Mouse (Mus musculus) neural tube, embryonic 12.5 days (tissue): ENCODE results near the gene Trim47. TPM values are rescaled to one million over a fixed set of nuclear protein-coding genes. Genes with fewer than 3 reads are reported as not detected.
A peak's percentile ranks its signal among the peaks of the same experiment; 100 is the strongest.

ENCODE experiments used
- ATAC-seq: fragments of 200-750 bp; cut with Nextera tagmentation; 2 replicates; pipeline ENCODE4 v1.8.0; 2017; ENCODE audit warnings: low read depth, mild to moderate bottlenecking, moderate TSS enrichment, moderate library complexity; ENCODE audit not compliant: low FRiP score
- H3K27ac ChIP-seq: fragments of 300-500 bp; sonication (generic); 2 replicates; pipeline ENCODE4 v1.5.1; 2016
- H3K27me3 ChIP-seq: fragments of 300-500 bp; sonication (generic); replicated peaks from 2 replicates; pipeline ENCODE4 v1.6.1; 2016; ENCODE audit warnings: mild to moderate bottlenecking
- H3K36me3 ChIP-seq: fragments of 300-500 bp; sonication (generic); 2 replicates; pipeline ENCODE4 v1.6.1; 2016; ENCODE audit warnings: mild to moderate bottlenecking
- H3K4me1 ChIP-seq: fragments of 300-500 bp; sonication (generic); 2 replicates; pipeline ENCODE4 v1.6.1; 2016
- H3K4me2 ChIP-seq: fragments of 300-500 bp; sonication (generic); replicated peaks from 2 replicates; pipeline ENCODE4 v1.6.1; 2016; ENCODE audit warnings: mild to moderate bottlenecking
- H3K4me3 ChIP-seq: fragments of 300-500 bp; sonication (generic); 2 replicates; pipeline ENCODE4 v1.5.1; 2016
- H3K9ac ChIP-seq: fragments of 300-500 bp; sonication (generic); 2 replicates; pipeline ENCODE4 v1.6.1; 2016; ENCODE audit warnings: mild to moderate bottlenecking
- H3K9me3 ChIP-seq: fragments of 300-500 bp; sonication (generic); 2 replicates; pipeline ENCODE4 v1.6.1; 2016; ENCODE audit warnings: mild to moderate bottlenecking
- WGBS: fragments of 180-500 bp; shearing (Covaris S2); methylation state at CpG from one replicate; pipeline ENCODE4 v1.1.7; 2016; 5-methylcytosine and 5-hydroxymethylcytosine counted together
- polyA plus RNA-seq: library from polyadenylated mRNA; unstranded; fragments of >200 nt; fragmentation: Nextera tagmentation; extraction: Ambion mirVana; gene quantifications from 2 replicates; pipeline ENCODE4 v1.2.1, GENCODE M21; 2016

The Trim47 gene
- polyA plus RNA-seq, 1 experiment from 2014 or later: 3.7 TPM

- H3K27ac ChIP-seq: no peak overlapping the region
- H3K4me1 ChIP-seq: peaks cover 47% of the 10 kb centered on the region
- no peak overlapping the region for H3K4me3 ChIP-seq
- H3K36me3 ChIP-seq: no peaks in the 10 kb centered on the region
- 39% methylated on average over 14 of the region's 14 CpGs for WGBS
- H3K4me2 ChIP-seq: peak overlapping the region; percentile 20; the same call in 1 of the 2 replicates
- peaks cover 40% of the 10 kb centered on the region for H3K27me3 ChIP-seq
- ATAC-seq: peak; percentile 31; the same call in 1 of the 2 replicates
- peak overlapping the region; percentile 35; the same call in 1 of the 2 replicates for H3K9ac ChIP-seq
- no peaks in the 10 kb centered on the region for H3K9me3 ChIP-seq
These were observed 22.9 kb downstream of the Trim47 start for GRCm38 (mm10) chr11:116104006-116104646.

GRCm38 (mm10) chr11:116103572-116103971 lies 23.4 kb downstream of the Trim47 start:
- Histone ChIP-seq H3K27ac (no peak overlapping the region), H3K4me1 (peaks cover 47% of the 10 kb centered on the region), H3K9ac (peak overlapping the region; percentile 35; the same call in 1 of the 2 replicates), H3K9me3 (no peaks in the 10 kb centered on the region), H3K27me3 (peaks cover 34% of the 10 kb centered on the region), H3K4me3 (no peak overlapping the region), H3K36me3 (no peaks in the 10 kb centered on the region), H3K4me2 (peak overlapping the region; percentile 20; the same call in 1 of the 2 replicates)
- 80% methylated on average over 12 of the region's 12 CpGs for WGBS
- no peak for ATAC-seq

GRCm38 (mm10) chr11:116102472-116102871 lies 24.5 kb downstream of the Trim47 start:
- no peak overlapping the region for H3K4me2 ChIP-seq
- ATAC-seq: no peak
- no peak overlapping the region for H3K27ac ChIP-seq
- H3K9me3 ChIP-seq: no peaks in the 10 kb centered on the region
- H3K4me3 ChIP-seq: no peak overlapping the region
- peaks cover 23% of the 10 kb centered on the region for H3K27me3 ChIP-seq
- H3K4me1 ChIP-seq: peaks cover 42% of the 10 kb centered on the region
- no peak overlapping the region for H3K9ac ChIP-seq
- 63% methylated on average over 3 of the region's 4 CpGs for WGBS
- H3K36me3 ChIP-seq: no peaks in the 10 kb centered on the region

GRCm38 (mm10) chr11:116101931-116102381 lies 25.1 kb downstream of the Trim47 start:
- no peak overlapping the region for H3K4me3 ChIP-seq
- H3K9me3 ChIP-seq: 0 out of 2 replicates have a peak, but pooled peaks cover under 1% of the 10 kb centered on the region
- H3K36me3 ChIP-seq: no peaks in the 10 kb centered on the region
- no peak overlapping the region for H3K27ac ChIP-seq
- H3K27me3 ChIP-seq: peaks cover 18% of the 10 kb centered on the region
- 0 out of 2 replicates have a peak overlapping the region, but pooled peaks have one; percentile 8 for H3K4me2 ChIP-seq
- ATAC-seq: no peak
- 42% methylated on average over 11 of the region's 11 CpGs for WGBS
- 0 out of 2 replicates have a peak overlapping the region, but pooled peaks have one; percentile 22 for H3K9ac ChIP-seq
- peaks cover 38% of the 10 kb centered on the region for H3K4me1 ChIP-seq

GRCm38 (mm10) chr11:116100839-116101238 lies 26.2 kb downstream of the Trim47 start:
- H3K27me3 ChIP-seq: peaks cover 7% of the 10 kb centered on the region; the same call in 1 of the 2 replicates
- no peak overlapping the region for H3K4me2 ChIP-seq
- no peak overlapping the region for H3K9ac ChIP-seq
- H3K27ac ChIP-seq: no peak overlapping the region
- no peak overlapping the region for H3K4me3 ChIP-seq
- no peak for ATAC-seq
- WGBS: 89% methylated on average over 7 of the region's 7 CpGs
- H3K4me1 ChIP-seq: peaks cover 28% of the 10 kb centered on the region
- H3K9me3 ChIP-seq: 0 out of 2 replicates have a peak, but pooled peaks cover 3% of the 10 kb centered on the region
- H3K36me3 ChIP-seq: no peaks in the 10 kb centered on the region

GRCm38 (mm10) chr11:116100385-116100784 lies 26.6 kb downstream of the Trim47 start:
- WGBS: 86% methylated on average over 6 of the region's 6 CpGs
- Histone ChIP-seq H3K9me3 (0 out of 2 replicates have a peak, but pooled peaks cover 3% of the 10 kb centered on the region), H3K27me3 (peaks cover 3% of the 10 kb centered on the region; the same call in 1 of the 2 replicates), H3K4me3 (no peak overlapping the region), H3K27ac (no peak overlapping the region), H3K36me3 (no peaks in the 10 kb centered on the region), H3K9ac (no peak overlapping the region), H3K4me1 (peaks cover 26% of the 10 kb centered on the region), H3K4me2 (no peak overlapping the region)
- ATAC-seq: no peak

- 87% methylated on average over 6 of the region's 6 CpGs for WGBS
- Histone ChIP-seq H3K4me2 (no peak overlapping the region), H3K4me3 (no peak overlapping the region), H3K27me3 (no peaks in the 10 kb centered on the region), H3K9ac (no peak overlapping the region), H3K4me1 (peaks cover 24% of the 10 kb centered on the region), H3K36me3 (no peaks in the 10 kb centered on the region), H3K27ac (no peak overlapping the region), H3K9me3 (0 out of 2 replicates have a peak, but pooled peaks cover 3% of the 10 kb centered on the region)
- no peak for ATAC-seq
These were observed 27.5 kb downstream of the Trim47 start for GRCm38 (mm10) chr11:116099462-116099861.

GRCm38 (mm10) chr11:116098711-116099460 lies 28.1 kb downstream of the Trim47 start:
- Histone ChIP-seq H3K9ac (0 out of 2 replicates have a peak overlapping the region, but pooled peaks have one; percentile 5), H3K4me1 (peaks cover 18% of the 10 kb centered on the region), H3K27me3 (no peaks in the 10 kb centered on the region), H3K9me3 (0 out of 2 replicates have a peak, but pooled peaks cover 3% of the 10 kb centered on the region), H3K36me3 (no peaks in the 10 kb centered on the region), H3K4me2 (no peak overlapping the region), H3K4me3 (no peak overlapping the region), H3K27ac (no peak overlapping the region)
- ATAC-seq: no peak
- WGBS: 71% methylated on average over 14 of the region's 14 CpGs

GRCm38 (mm10) chr11:116096213-116097108 lies 30.5 kb downstream of the Trim47 start:
- Histone ChIP-seq H3K27ac (no peak overlapping the region), H3K9ac (no peak overlapping the region), H3K36me3 (no peaks in the 10 kb centered on the region), H3K4me3 (no peak overlapping the region), H3K4me2 (no peak overlapping the region), H3K4me1 (0 out of 2 replicates have a peak, but pooled peaks cover under 1% of the 10 kb centered on the region), H3K27me3 (no peaks in the 10 kb centered on the region), H3K9me3 (0 out of 2 replicates have a peak, but pooled peaks cover 3% of the 10 kb centered on the region)
- no peak for ATAC-seq
- 91% methylated on average over 5 of the region's 5 CpGs for WGBS

GRCm38 (mm10) chr11:116095573-116095972 lies 31.4 kb downstream of the Trim47 start:
- Histone ChIP-seq H3K36me3 (no peaks in the 10 kb centered on the region), H3K9me3 (0 out of 2 replicates have a peak, but pooled peaks cover 3% of the 10 kb centered on the region), H3K9ac (no peak overlapping the region), H3K4me1 (no peaks in the 10 kb centered on the region), H3K4me3 (no peak overlapping the region), H3K4me2 (no peak overlapping the region), H3K27me3 (no peaks in the 10 kb centered on the region), H3K27ac (no peak overlapping the region)
- WGBS: 84% methylated on average over 3 of the region's 3 CpGs
- ATAC-seq: no peak

- H3K4me2 ChIP-seq: no peak overlapping the region
- no peaks in the 10 kb centered on the region for H3K4me1 ChIP-seq
- H3K4me3 ChIP-seq: no peak overlapping the region
- WGBS: 68% methylated on average over 16 of the region's 16 CpGs
- H3K9me3 ChIP-seq: 0 out of 2 replicates have a peak, but pooled peaks cover 3% of the 10 kb centered on the region
- no peak overlapping the region for H3K9ac ChIP-seq
- H3K27ac ChIP-seq: no peak overlapping the region
- no peak for ATAC-seq
- H3K36me3 ChIP-seq: no peaks in the 10 kb centered on the region
- H3K27me3 ChIP-seq: no peaks in the 10 kb centered on the region
These were observed 33.0 kb downstream of the Trim47 start for GRCm38 (mm10) chr11:116093771-116094565.
